Mouse (Mus musculus) E14TG2a.4 (cell line): Measurements from ENCODE around the gene Pygm.

Experiments used
- CTCF ChIP-seq: conservative IDR thresholded peaks from 2 replicates; pipeline ENCODE4 v1.5.1; 2014; ENCODE audit warnings: low read length
- POU5F1 ChIP-seq: IDR thresholded peaks from 2 replicates; pipeline ENCODE4 v1.6.1; 2014; ENCODE audit warnings: low read length, borderline replicate concordance

DNA sequence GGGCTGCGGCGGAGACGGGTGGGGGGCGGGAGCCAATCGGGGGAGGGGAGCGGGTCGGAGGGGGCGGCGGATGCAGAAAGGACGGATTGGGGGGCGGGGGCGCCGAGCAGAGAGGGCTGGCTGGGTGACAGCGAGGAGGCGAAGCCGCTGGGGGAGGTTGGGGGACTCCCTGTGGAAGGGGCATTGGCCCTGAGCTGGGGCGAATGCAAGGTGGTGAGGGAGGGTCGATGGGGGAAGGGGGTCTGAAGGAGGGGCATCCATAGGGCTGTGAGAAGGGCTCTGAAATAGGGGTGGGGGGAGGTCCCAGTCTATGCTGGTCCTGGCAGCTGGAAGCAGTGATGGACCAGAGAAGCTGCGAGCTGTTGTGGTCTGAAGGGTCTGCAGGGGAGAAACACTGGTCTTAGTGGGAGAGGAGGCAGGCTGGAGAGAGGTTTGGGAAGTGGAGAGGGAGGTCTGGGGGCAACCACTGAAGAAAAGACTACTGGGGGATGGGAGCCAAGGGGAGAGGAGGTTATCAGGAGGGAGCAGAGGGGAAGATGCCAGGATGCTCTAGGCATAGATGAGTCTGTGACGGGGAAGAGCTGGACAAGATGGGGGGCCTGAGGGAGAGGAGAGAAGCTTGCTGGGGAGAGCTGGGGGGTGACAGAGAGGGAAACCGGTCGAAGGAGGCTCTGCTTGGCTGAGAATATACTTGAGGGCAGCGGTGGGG, 34.9 kb downstream of the Pygm start:
- TF ChIP-seq CTCF: no peak
- no peak for TF ChIP-seq POU5F1
